18 mouse cellular contexts compared by ENCODE assay signal in the genomic region with DNA sequence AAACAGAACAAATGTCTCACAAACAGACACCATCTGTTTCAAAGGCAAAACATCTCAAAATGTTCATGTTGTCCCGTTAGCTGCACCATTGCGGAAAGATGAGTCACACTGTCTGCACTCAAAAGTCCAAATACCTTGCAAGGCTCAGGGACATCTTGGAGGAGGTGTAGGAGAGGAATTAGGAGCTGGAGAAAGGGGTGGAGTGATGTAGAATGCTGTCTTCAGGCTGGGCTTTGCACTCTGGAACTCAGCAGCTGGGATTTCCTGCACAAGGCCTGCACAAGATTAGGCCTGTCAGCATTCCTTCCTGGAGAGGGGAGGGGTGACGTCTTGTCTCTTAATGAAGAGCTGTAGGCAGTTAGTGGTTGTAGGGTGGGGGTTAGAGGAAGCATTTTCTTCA. TPM values are rescaled to one million over a fixed set of nuclear protein-coding genes. Genes with fewer than 3 reads are reported as not detected.
DNase-seq lines count a peak whose midpoint lies in the region; ATAC-seq and TF ChIP-seq lines count a peak whose summit lies in the region.
"Had no signal": no experiment of that assay in that cellular context is flagged by ENCODE, and none has a peak within 500 bp of the region (broad histone marks: within the 10 kb centered on the region; RNA-seq: fewer than 3 reads in every experiment).

No protein-coding gene starts in this region.

- peak; percentile 57 for ATAC-seq in heart, embryonic 16.5 days (replicated peaks; ENCODE audit: extremely low read depth, insufficient read depth, low FRiP score)
- ATAC-seq in liver, embryonic 13.5 days (ENCODE audit: low read depth): 0 out of 2 replicates have a peak, but pooled peaks have one; percentile 39
- no peak for ATAC-seq in liver, postnatal 0 days
- ATAC-seq in limb, embryonic 13.5 days (ENCODE audit: low FRiP score, low read depth): 0 out of 2 replicates have a peak, but pooled peaks have one; percentile 20

- 58% methylated on average over 3 of the region's 3 CpGs for WGBS in heart, embryonic 16.5 days
- WGBS in liver, embryonic 13.5 days (ENCODE audit: insufficient replicate concordance): 60% methylated on average over 3 of the region's 3 CpGs
- 75% methylated on average over 3 of the region's 3 CpGs for WGBS in liver, postnatal 0 days (ENCODE audit: insufficient replicate concordance)
- WGBS in limb, embryonic 13.5 days: 61% methylated on average over 3 of the region's 3 CpGs

- H3K4me1 ChIP-seq in heart, embryonic 16.5 days (ENCODE audit: control insufficient read depth, insufficient read depth, low read length): peaks cover 26% of the 10 kb centered on the region
- no peaks in the 10 kb centered on the region for H3K4me1 ChIP-seq in liver, embryonic 13.5 days (replicated peaks)
- H3K4me1 ChIP-seq in liver, postnatal 0 days (ENCODE audit: insufficient read depth): no peaks in the 10 kb centered on the region
- peaks cover 26% of the 10 kb centered on the region for H3K4me1 ChIP-seq in limb, embryonic 13.5 days

- H3K9me3 ChIP-seq in heart, embryonic 16.5 days (replicated peaks; ENCODE audit: control insufficient read depth, low read length): no peaks in the 10 kb centered on the region
- no peaks in the 10 kb centered on the region for H3K9me3 ChIP-seq in liver, embryonic 13.5 days (replicated peaks)
- no peaks in the 10 kb centered on the region for H3K9me3 ChIP-seq in liver, postnatal 0 days (ENCODE audit: low read length)
- no peaks in the 10 kb centered on the region for H3K9me3 ChIP-seq in limb, embryonic 13.5 days
- H3K9me3 ChIP-seq: forebrain, embryonic 12.5 days; hindbrain, embryonic 12.5 days had no signal

- H3K4me2 ChIP-seq in heart, embryonic 16.5 days (ENCODE audit: low read depth, low read length): no peak overlapping the region
- no peak overlapping the region for H3K4me2 ChIP-seq in liver, embryonic 13.5 days
- H3K4me2 ChIP-seq in liver, postnatal 0 days (ENCODE audit: low read depth, low read length): no peak overlapping the region
- no peak overlapping the region for H3K4me2 ChIP-seq in limb, embryonic 13.5 days (replicated peaks)
- H3K4me2 ChIP-seq: forebrain, embryonic 12.5 days; hindbrain, embryonic 12.5 days had no signal

- no peak for DNase-seq in heart, postnatal 4 days
- no peak for DNase-seq in liver, embryonic 13.5 days
- DNase-seq in liver, postnatal 0 days: no peak
- peak; percentile 85 for DNase-seq in brain, adult 2 months (ENCODE audit: low read depth, low spot score)
- no peak for DNase-seq in cerebellum, postnatal 36 days
- DNase-seq: adrenal gland, postnatal 25 days; gastrocnemius, postnatal 14 days; kidney, adult 2 months; right cerebral cortex, postnatal 14 days; thymus, adult 18-20 months had no signal

- TF ChIP-seq EP300 in liver, postnatal 0 days (IDR thresholded peaks at IDR 0.05; ENCODE audit: low read depth): no peak

- H3K27ac ChIP-seq in heart, embryonic 16.5 days (ENCODE audit: low read length): no peak overlapping the region
- H3K27ac ChIP-seq in liver, embryonic 13.5 days: no peak overlapping the region
- no peak overlapping the region for H3K27ac ChIP-seq in liver, postnatal 0 days (ENCODE audit: low read depth)
- no peak overlapping the region for H3K27ac ChIP-seq in limb, embryonic 13.5 days
- H3K27ac ChIP-seq: forebrain, embryonic 12.5 days; hindbrain, embryonic 12.5 days; liver, embryonic 14.5 days had no signal

- no peak overlapping the region for H3K9ac ChIP-seq in heart, embryonic 16.5 days (ENCODE audit: low read length)
- no peak overlapping the region for H3K9ac ChIP-seq in liver, embryonic 13.5 days
- H3K9ac ChIP-seq in liver, postnatal 0 days (replicated peaks): no peak overlapping the region
- no peak overlapping the region for H3K9ac ChIP-seq in limb, embryonic 13.5 days
- H3K9ac ChIP-seq: forebrain, embryonic 12.5 days; hindbrain, embryonic 12.5 days; liver, embryonic 14.5 days had no signal

- no peak overlapping the region for H3K4me3 ChIP-seq in heart, embryonic 16.5 days (ENCODE audit: low read length)
- no peak overlapping the region for H3K4me3 ChIP-seq in liver, embryonic 13.5 days (replicated peaks)
- no peak overlapping the region for H3K4me3 ChIP-seq in liver, postnatal 0 days (ENCODE audit: low read depth, low read length)
- no peak overlapping the region for H3K4me3 ChIP-seq in limb, embryonic 13.5 days
- H3K4me3 ChIP-seq: forebrain, embryonic 12.5 days; hindbrain, embryonic 12.5 days had no signal

- H3K36me3 ChIP-seq in heart, embryonic 16.5 days (ENCODE audit: control insufficient read depth, insufficient read depth): no peaks in the 10 kb centered on the region
- H3K36me3 ChIP-seq in liver, embryonic 13.5 days: no peaks in the 10 kb centered on the region
- H3K36me3 ChIP-seq in liver, postnatal 0 days (replicated peaks; ENCODE audit: insufficient read depth, low read length): peaks cover 3% of the 10 kb centered on the region; the same call in 1 of the 2 replicates
- peaks cover 30% of the 10 kb centered on the region for H3K36me3 ChIP-seq in limb, embryonic 13.5 days
- H3K36me3 ChIP-seq: forebrain, embryonic 12.5 days; hindbrain, embryonic 12.5 days had no signal

- H3K27me3 ChIP-seq in heart, embryonic 16.5 days (ENCODE audit: control insufficient read depth, insufficient read depth, low read length): no peaks in the 10 kb centered on the region
- no peaks in the 10 kb centered on the region for H3K27me3 ChIP-seq in liver, embryonic 13.5 days
- H3K27me3 ChIP-seq in liver, postnatal 0 days (ENCODE audit: insufficient read depth, low read length): no peaks in the 10 kb centered on the region
- no peaks in the 10 kb centered on the region for H3K27me3 ChIP-seq in limb, embryonic 13.5 days
- H3K27me3 ChIP-seq: forebrain, embryonic 12.5 days; hindbrain, embryonic 12.5 days had no signal

- no peak for TF ChIP-seq CTCF in liver, postnatal 0 days (IDR thresholded peaks at IDR 0.05; ENCODE audit: low read depth)

RNA-seq across cellular contexts. Expression of a gene that starts 30.3 kb away (rescaled TPM):
- polyA plus RNA-seq in heart, embryonic 16.5 days (2015; fragmentation: Nextera tagmentation; extraction: Ambion mirVana): 0.09 and 0.12 TPM in 2 replicates
- not detected for total RNA-seq in heart, postnatal 4 days (2021)
- polyA plus RNA-seq in liver, embryonic 13.5 days (2015; fragmentation: Nextera tagmentation; extraction: Ambion mirVana): not detected in 2 replicates
- polyA plus RNA-seq in liver, postnatal 0 days (2015; fragmentation: Nextera tagmentation; extraction: Ambion mirVana): 0.05 TPM in 1 of 2 replicates, not detected in the other
- 0.18 and 0.31 TPM in 2 replicates for polyA plus RNA-seq in limb, embryonic 13.5 days (2015; fragmentation: Nextera tagmentation; extraction: Ambion mirVana)
- total RNA-seq: adrenal gland, postnatal 25 days; gastrocnemius, postnatal 14 days; layer of hippocampus, adult 18-20 months; megakaryocyte progenitor cell, adult 5-6 weeks; neutrophil, adult 5-6 weeks had no signal
- polyA plus RNA-seq: forebrain, embryonic 12.5 days; kidney, adult 2 months; liver, embryonic 14.5 days had no signal

RNA-seq across cellular contexts. Expression of a gene that starts 47.8 kb away (rescaled TPM):
- 0.49 and 0.60 TPM in 2 replicates for polyA plus RNA-seq in heart, embryonic 16.5 days (2015; fragmentation: Nextera tagmentation; extraction: Ambion mirVana)
- 1 to 10 TPM; 1.3 to 1.4 TPM for total RNA-seq in heart, postnatal 4 days (2021)
- polyA plus RNA-seq in liver, embryonic 13.5 days (2015; fragmentation: Nextera tagmentation; extraction: Ambion mirVana): 0.46 and 0.48 TPM in 2 replicates
- polyA plus RNA-seq in liver, postnatal 0 days (2015; fragmentation: Nextera tagmentation; extraction: Ambion mirVana): 0.14 and 0.19 TPM in 2 replicates
- polyA plus RNA-seq in limb, embryonic 13.5 days (2015; fragmentation: Nextera tagmentation; extraction: Ambion mirVana): 1.3 and 1.6 TPM in 2 replicates
- total RNA-seq: megakaryocyte progenitor cell, adult 5-6 weeks had no signal

RNA-seq across cellular contexts. Expression of a gene that starts 58.0 kb away (rescaled TPM):
- 154 and 155 TPM in 2 replicates for polyA plus RNA-seq in heart, embryonic 16.5 days (2015; fragmentation: Nextera tagmentation; extraction: Ambion mirVana)
- 100 to 1,000 TPM; 145 to 147 TPM for total RNA-seq in heart, postnatal 4 days (2021)
- polyA plus RNA-seq in liver, embryonic 13.5 days (2015; fragmentation: Nextera tagmentation; extraction: Ambion mirVana): 69.5 and 75.8 TPM in 2 replicates
- polyA plus RNA-seq in liver, postnatal 0 days (2015; fragmentation: Nextera tagmentation; extraction: Ambion mirVana): 59.3 and 62.5 TPM in 2 replicates
- polyA plus RNA-seq in limb, embryonic 13.5 days (2015; fragmentation: Nextera tagmentation; extraction: Ambion mirVana): 98.6 and 99.6 TPM in 2 replicates
